Mouse (Mus musculus): ENCODE data around the gene Olfr1502.
"Not testable (repeated sequence)": the region's sequence is repeated elsewhere in the genome, so short reads cannot be mapped to it uniquely, and the experiment has no call there.

Olfr1502 gene

GRCm38 (mm10) chr19:13861495-13861894 is at the start of gene Olfr1502:
Gene Olfr1502, plus strand, starts transcription at chr19:13861795.
- in situ Hi-C loops (cut with MboI, MseI): no loop called here

- in situ Hi-C loops (cut with MboI, MseI): loop anchor here (25.0 kb wide), 2 partner anchors 1101 to 1301 kb away; partner anchors contain the start of gene Dtx4 (in 1 of the 2)
Measured at GRCm38 (mm10) chr19:13812823-13813222, 48.8 kb upstream of the Olfr1502 start.

- in situ Hi-C loops (cut with MboI, MseI): loop anchor here (25.0 kb wide), 2 partner anchors 1107 to 1307 kb away; partner anchors contain the start of gene Dtx4 (in 1 of the 2)
Measured at GRCm38 (mm10) chr19:13818827-13819226, 42.8 kb upstream of the Olfr1502 start.

- in situ Hi-C loops (cut with MboI, MseI): loop anchor here (25.0 kb wide), 2 partner anchors 1107 to 1307 kb away; partner anchors contain the start of gene Dtx4 (in 1 of the 2)
Measured at GRCm38 (mm10) chr19:13819347-13819746, 42.2 kb upstream of the Olfr1502 start, which contains the start of gene Olfr1499. Gene Olfr1499, minus strand, starts transcription at chr19:13819447.

- in situ Hi-C loops (cut with MboI, MseI): loop anchor here (25.0 kb wide), 2 partner anchors 1109 to 1309 kb away; partner anchors contain the start of gene Dtx4 (in 1 of the 2)
Measured at GRCm38 (mm10) chr19:13820847-13821246, 40.7 kb upstream of the Olfr1502 start.

- in situ Hi-C loops (cut with MboI, MseI): no loop called here
Measured at GRCm38 (mm10) chr19:13828447-13828846, 33.1 kb upstream of the Olfr1502 start.

GRCm38 (mm10) chr19:13830388-13830787 is 31.2 kb upstream of the Olfr1502 start, which contains the start of gene Olfr1500:
Gene Olfr1500, minus strand, starts transcription at chr19:13830488.
- in situ Hi-C loops (cut with MboI, MseI): no loop called here

- in situ Hi-C loops (cut with MboI, MseI): not testable (repeated sequence)
Measured at GRCm38 (mm10) chr19:13850592-13850991, 11.0 kb upstream of the Olfr1502 start, which contains the start of gene Olfr1501. Gene Olfr1501, minus strand, starts transcription at chr19:13850692.

GRCm38 (mm10) chr19:13897828-13898227 is 36.2 kb downstream of the Olfr1502 start, which contains the start of gene Olfr1504:
Gene Olfr1504, minus strand, starts transcription at chr19:13897928.
- in situ Hi-C loops (cut with MboI, MseI): no loop called here
